Mouse (Mus musculus) CH12F3 (cell line): Measurements from ENCODE around the gene Med12l.
"Not testable (repeated sequence)": the region's sequence is repeated elsewhere in the genome, so short reads cannot be mapped to it uniquely, and the experiment has no call there.

Source experiments
- in situ Hi-C: fragments of 300-500 bp; cut with MboI; formaldehyde crosslinking; loops from 2 replicates; pipeline ENCODE4 v1.14.3; 2020; ENCODE audit warnings: low sequenced_read_pairs

Gene Med12l

GRCm38 (mm10) chr3:59135911-59136653 is 130.5 kb downstream of the Med12l start:
- in situ Hi-C loops: no loop called here

GRCm38 (mm10) chr3:59138946-59139468 is 133.4 kb downstream of the Med12l start:
- in situ Hi-C loops: no loop called here

GRCm38 (mm10) chr3:59139651-59140051 is 134.0 kb downstream of the Med12l start:
- in situ Hi-C loops: no loop called here

- in situ Hi-C loops: no loop called here
These were observed 134.5 kb downstream of the Med12l start for GRCm38 (mm10) chr3:59140115-59140514.

GRCm38 (mm10) chr3:59140941-59141340 is 135.3 kb downstream of the Med12l start:
- in situ Hi-C loops: not testable (repeated sequence)

GRCm38 (mm10) chr3:59141507-59142305 is 136.1 kb downstream of the Med12l start:
- in situ Hi-C loops: no loop called here

- in situ Hi-C loops: no loop called here
These were observed 139.6 kb downstream of the Med12l start for GRCm38 (mm10) chr3:59145194-59145593.

GRCm38 (mm10) chr3:59149646-59150045 is 144.0 kb downstream of the Med12l start:
- in situ Hi-C loops: loop anchor here (25.0 kb wide), 1 partner anchor 588 kb away; the partner anchor contains the start of gene Gm5538

- in situ Hi-C loops: loop anchor here (25.0 kb wide), 1 partner anchor 587 kb away; the partner anchor contains the start of gene Gm5538
These were observed 145.0 kb downstream of the Med12l start for GRCm38 (mm10) chr3:59150624-59151023.

GRCm38 (mm10) chr3:59153424-59153823 is 147.8 kb downstream of the Med12l start, which contains the start of gene P2ry14:
Gene P2ry14 (minus strand): TSS chr3:59153618.
- in situ Hi-C loops: loop anchor here (25.0 kb wide), 1 partner anchor 584 kb away; the partner anchor contains the start of gene Gm5538

GRCm38 (mm10) chr3:59154888-59155287 is 149.3 kb downstream of the Med12l start:
- in situ Hi-C loops: loop anchor here (25.0 kb wide), 1 partner anchor 582 kb away; the partner anchor contains the start of gene Gm5538

- in situ Hi-C loops: loop anchor here (25.0 kb wide), 1 partner anchor 582 kb away; the partner anchor contains the start of gene Gm5538
These were observed 149.8 kb downstream of the Med12l start for GRCm38 (mm10) chr3:59155404-59155803.

- in situ Hi-C loops: loop anchor here (25.0 kb wide), 1 partner anchor 580 kb away; the partner anchor contains the start of gene Gm5538
These were observed 151.4 kb downstream of the Med12l start for GRCm38 (mm10) chr3:59157048-59157447.

- in situ Hi-C loops: loop anchor here (25.0 kb wide), 1 partner anchor 577 kb away; the partner anchor contains the start of gene Gm5538
These were observed 154.8 kb downstream of the Med12l start for GRCm38 (mm10) chr3:59160465-59160864.

- in situ Hi-C loops: loop anchor here (25.0 kb wide), 1 partner anchor 570 kb away; the partner anchor contains the start of gene Gm5538
These were observed 161.9 kb downstream of the Med12l start for GRCm38 (mm10) chr3:59167417-59168054.

- in situ Hi-C loops: loop anchor here (25.0 kb wide), 1 partner anchor 569 kb away; the partner anchor contains the start of gene Gm5538
These were observed 162.9 kb downstream of the Med12l start for GRCm38 (mm10) chr3:59168476-59168875.

GRCm38 (mm10) chr3:59169215-59169614 is 163.6 kb downstream of the Med12l start:
- in situ Hi-C loops: loop anchor here (25.0 kb wide), 1 partner anchor 568 kb away; the partner anchor contains the start of gene Gm5538

GRCm38 (mm10) chr3:59169921-59170627 is 164.4 kb downstream of the Med12l start:
- in situ Hi-C loops: loop anchor here (5.0 to 25.0 kb wide), 2 partner anchors 93 to 567 kb away; partner anchors contain the start of gene Gm5538

GRCm38 (mm10) chr3:59174426-59175154 is 169.0 kb downstream of the Med12l start:
- in situ Hi-C loops: loop anchor here (5.0 to 25.0 kb wide), 2 partner anchors 97 to 563 kb away; partner anchors contain the start of gene Gm5538
